Mouse (Mus musculus) mouse trophoblast stem cell (cell line): ENCODE measurements around the gene Ankrd22.
"Not testable (repeated sequence)": the region's sequence is repeated elsewhere in the genome, so short reads cannot be mapped to it uniquely, and the experiment has no call there.

Source experiments
- in situ Hi-C, 2 experiments: fragments of 300-500 bp; cut with MseI, MboI; formaldehyde crosslinking; loops; 2 replicates in 1 of 2; 3 replicates in 1 of 2; pipeline ENCODE4 v1.15.1; 2025

The Ankrd22 gene

DNA sequence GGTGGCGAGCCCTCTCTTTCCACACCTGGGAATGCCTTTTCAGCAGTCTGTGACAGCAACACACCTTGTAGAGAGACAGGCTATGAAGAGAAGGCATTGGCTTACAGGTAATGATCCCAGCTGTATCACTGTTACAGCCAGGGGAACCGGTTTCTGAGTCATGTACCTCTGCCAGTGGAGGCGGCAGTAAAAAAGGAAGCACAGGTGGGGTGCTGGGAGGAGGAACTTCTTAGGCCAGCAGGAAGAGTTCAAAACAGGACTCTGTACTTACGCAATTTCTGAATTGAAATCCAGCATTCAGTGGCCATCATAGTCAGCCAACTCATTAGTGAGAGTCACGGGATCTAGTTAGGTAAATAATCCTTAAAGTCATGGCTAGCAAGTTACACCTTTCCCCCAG lies at the start of gene Ankrd22:
TSS of gene Ankrd22 (minus strand) at position 163 of the 400 bp plus-strand sequence.
- in situ Hi-C loops, result no loop called here

DNA sequence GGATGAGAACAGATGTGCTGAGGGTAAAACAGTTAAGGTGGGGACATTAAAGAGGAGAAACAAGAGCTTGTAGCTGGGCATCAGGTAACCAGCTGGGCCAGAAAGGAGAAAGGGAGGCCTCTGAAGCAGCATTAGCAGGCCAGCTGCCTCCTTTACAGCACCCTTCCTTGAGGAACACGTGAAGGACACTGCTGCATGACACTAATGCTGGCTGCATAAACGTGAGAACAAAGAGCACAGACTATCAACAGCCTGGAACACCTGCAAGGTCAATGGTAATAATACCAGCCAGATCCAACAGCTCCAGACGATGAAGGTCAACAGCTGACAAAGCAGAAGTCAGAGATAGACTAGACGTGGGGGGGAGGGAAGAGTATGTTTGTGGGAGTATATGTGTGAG lies 48.3 kb upstream of the Ankrd22 start:
- in situ Hi-C loops, result no loop called here

DNA sequence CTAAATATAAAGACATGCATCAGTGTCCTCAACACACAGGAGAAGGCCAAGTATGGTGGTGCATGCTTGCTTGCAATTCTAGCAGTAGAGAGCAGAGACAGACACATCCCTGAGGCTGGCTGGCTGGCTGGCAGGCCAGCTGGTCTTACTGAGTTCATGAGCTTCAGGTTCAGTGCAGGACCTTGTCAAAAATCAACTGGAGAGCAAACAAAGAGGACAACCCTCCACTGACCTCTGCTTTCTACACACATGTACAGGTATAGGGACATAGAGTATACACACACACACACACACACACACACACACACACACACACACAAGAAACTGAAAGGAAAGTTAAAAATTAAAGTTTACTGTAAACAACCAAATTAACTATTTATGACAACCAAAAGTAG lies 47.4 kb upstream of the Ankrd22 start:
- in situ Hi-C loops, result no loop called here

- in situ Hi-C loops, result no loop called here
Observed at GRCm38 (mm10) chr19:34212489-34213250, 46.8 kb upstream of the Ankrd22 start.

- in situ Hi-C loops, result no loop called here
Observed at GRCm38 (mm10) chr19:34210841-34211240, 45.0 kb upstream of the Ankrd22 start.

DNA sequence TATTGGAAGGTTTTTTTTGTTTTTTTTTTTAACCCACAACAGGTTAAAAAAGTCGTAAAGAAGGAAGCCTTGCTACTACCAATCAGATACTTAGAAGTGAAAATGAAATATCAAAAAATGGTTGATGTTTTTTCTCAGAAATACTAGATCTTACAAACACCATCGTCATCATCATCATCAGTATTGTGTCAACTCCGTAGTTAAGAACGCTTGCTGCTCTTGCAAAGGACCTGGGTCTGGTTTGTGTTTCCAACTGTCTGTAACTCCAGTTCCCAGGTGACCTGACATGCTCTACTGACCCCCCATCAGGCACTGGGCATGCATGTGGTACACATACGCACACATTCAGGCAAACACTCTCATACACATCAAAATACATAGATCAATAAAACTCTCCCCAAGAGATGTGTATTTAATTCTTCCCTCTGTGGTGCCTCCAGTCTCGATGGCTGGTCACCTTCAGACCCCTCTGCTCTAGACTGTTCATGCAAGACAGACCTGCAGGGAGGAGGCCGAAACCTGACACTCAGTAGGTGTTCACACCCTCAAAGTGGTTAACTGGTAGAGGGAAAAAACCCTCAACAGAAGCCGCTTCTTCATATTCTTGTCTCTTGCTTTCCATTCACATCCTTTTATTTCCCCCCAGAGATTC lies 44.2 kb upstream of the Ankrd22 start:
- in situ Hi-C loops, result no loop called here

- in situ Hi-C loops, result no loop called here
Observed at GRCm38 (mm10) chr19:34209031-34209430, 43.2 kb upstream of the Ankrd22 start.

GRCm38 (mm10) chr19:34206760-34207440 lies 41.0 kb upstream of the Ankrd22 start:
- in situ Hi-C loops, result no loop called here

DNA sequence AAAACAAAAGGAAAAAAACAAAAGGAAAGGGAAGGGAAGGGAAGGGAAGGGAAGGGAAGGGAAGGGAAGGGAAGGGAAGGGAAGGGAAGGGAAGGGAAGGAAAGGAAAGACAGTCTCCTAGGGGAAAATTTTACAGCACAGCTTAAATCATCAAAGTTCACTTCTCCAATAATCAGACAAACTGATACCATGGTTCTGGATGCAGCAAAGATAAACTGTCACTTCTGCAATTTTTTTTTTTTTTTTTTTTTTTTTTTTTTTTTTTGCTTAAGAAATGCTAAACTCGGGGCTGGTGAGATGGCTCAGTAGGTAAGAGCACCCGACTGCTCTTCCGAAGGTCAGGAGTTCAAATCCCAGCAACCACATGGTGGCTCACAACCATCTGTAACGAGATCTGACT lies 40.3 kb upstream of the Ankrd22 start:
- in situ Hi-C loops, result not testable (repeated sequence)

- in situ Hi-C loops, result no loop called here
Observed at GRCm38 (mm10) chr19:34202668-34203067, 36.8 kb upstream of the Ankrd22 start.

- in situ Hi-C loops, result no loop called here
Observed at GRCm38 (mm10) chr19:34199488-34199887, 33.6 kb upstream of the Ankrd22 start.

DNA sequence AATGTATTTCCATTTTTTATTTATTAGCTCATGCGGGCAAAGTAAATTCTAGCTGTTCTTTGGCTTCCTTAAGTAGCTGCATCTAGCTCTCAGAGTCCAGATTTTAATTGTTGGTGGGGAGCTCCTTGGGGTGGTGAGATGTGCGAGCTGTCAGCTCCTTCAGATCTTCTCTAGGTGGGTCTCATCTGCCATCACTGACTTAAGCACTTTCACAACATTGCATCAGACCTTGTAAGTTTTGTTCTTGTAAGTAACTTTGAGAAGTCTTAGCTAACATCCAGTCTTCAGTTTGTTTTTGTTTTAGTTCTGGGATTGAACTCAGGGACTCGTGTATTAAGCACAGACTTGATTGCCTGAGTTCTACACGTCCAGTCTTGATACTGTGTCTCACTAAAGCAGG lies 33.0 kb upstream of the Ankrd22 start:
- in situ Hi-C loops, result no loop called here

DNA sequence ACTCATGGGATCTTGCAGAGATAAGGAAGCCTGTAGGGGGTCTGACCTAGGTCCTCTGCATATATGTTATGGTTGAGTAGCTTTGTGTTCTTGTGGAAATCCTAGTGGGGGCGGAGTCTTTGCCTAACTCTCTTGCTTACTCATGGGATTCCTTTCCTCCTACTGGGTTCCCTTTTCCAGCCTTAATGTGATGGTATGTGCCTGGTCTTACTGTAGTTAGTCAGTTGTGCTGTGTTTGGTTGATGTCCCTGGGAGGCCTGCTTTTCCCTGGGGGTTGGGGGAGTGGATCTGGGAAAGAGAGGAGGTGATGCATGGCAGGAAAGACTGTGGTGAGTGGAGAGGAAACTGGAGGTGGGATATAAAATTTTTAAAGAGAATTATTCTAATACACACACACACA lies 32.2 kb upstream of the Ankrd22 start:
- in situ Hi-C loops, result no loop called here

- in situ Hi-C loops, result no loop called here
Observed at GRCm38 (mm10) chr19:34195031-34195430, 29.2 kb upstream of the Ankrd22 start.

- in situ Hi-C loops, result no loop called here
Observed at GRCm38 (mm10) chr19:34194132-34194745, 28.4 kb upstream of the Ankrd22 start.

- in situ Hi-C loops, result no loop called here
Observed at GRCm38 (mm10) chr19:34193683-34194082, 27.8 kb upstream of the Ankrd22 start.

GRCm38 (mm10) chr19:34193149-34193548 lies 27.3 kb upstream of the Ankrd22 start:
- in situ Hi-C loops, result no loop called here

DNA sequence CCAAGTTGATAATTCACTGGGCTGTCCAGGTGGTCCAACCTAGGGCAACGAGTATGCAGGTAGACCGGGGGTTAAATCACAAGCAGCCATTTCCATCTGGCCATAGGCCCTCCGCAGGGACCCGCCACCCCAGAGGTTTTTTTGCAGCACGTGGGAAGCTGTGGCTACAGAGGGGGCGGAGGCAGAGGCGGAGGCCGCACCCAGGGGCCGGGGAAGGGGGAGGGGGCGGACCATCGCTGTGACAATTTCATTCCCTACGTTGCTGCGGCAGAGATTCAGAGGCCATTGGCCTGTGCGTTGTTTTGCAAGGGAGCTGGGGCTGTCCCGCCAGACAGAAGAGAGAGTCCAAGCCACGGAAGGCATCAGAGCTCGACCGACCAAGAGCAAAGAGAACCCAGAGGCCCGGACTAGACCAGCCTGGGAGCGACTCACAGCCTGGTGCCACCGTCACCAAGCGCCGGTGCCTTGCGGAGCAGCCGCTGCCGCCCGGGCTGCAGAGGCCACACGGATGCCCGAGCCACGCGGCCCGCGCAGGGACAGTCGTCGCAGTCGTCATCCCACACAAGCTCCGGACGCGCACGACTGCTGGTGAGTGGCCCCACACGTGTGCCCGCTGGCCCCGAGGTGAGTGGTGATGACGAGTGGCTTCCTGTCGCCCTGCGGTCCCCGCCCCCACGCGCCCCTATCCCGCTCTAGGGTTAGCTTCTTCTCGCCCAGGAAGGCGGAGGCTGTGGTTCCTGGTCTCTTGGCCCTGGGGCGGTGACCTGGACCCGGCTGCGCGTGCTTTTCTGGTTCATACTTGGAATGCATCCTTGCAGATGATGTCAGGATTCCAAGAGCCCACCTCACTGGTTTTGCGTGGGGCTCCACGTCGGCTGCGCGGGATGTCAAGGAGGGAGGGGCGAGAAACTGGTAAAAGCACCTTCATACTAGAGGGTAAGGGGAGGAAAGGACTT lies 26.4 kb upstream of the Ankrd22 start, which contains the start of gene Stambpl1:
TSS of gene Stambpl1 (plus strand) at position 222 of the 956 bp plus-strand sequence.
- in situ Hi-C loops, result no loop called here

- in situ Hi-C loops, result no loop called here
Observed at GRCm38 (mm10) chr19:34191645-34192007, 25.8 kb upstream of the Ankrd22 start.

DNA sequence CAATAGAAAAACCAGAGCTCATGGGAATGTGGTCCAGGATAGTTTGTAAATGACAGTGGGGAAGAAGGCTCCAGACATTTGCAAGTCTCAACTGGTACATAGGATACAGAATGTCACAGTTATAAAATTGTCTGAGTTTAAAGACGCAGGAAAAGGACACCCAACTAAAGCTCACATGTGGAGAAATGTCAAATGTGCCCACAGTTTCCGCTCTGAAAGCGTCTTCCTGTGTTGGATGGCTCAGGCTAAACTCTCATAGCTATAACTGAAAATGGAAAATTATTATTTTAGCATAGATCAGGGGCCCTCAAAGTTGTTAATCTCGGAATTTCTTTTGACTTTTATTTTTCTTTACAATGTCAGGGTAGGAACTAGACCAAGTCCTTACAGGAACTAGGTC lies 21.0 kb upstream of the Ankrd22 start:
- in situ Hi-C loops, result no loop called here

GRCm38 (mm10) chr19:34182490-34182889 lies 16.6 kb upstream of the Ankrd22 start:
- in situ Hi-C loops, result no loop called here
